Mouse (Mus musculus): ENCODE measurements around the gene Entpd2. TPM values are rescaled to one million over a fixed set of nuclear protein-coding genes. Genes with fewer than 3 reads are reported as not detected.

Entpd2 gene
- polyA plus RNA-seq, 1 experiment: 18.8 TPM

DNA sequence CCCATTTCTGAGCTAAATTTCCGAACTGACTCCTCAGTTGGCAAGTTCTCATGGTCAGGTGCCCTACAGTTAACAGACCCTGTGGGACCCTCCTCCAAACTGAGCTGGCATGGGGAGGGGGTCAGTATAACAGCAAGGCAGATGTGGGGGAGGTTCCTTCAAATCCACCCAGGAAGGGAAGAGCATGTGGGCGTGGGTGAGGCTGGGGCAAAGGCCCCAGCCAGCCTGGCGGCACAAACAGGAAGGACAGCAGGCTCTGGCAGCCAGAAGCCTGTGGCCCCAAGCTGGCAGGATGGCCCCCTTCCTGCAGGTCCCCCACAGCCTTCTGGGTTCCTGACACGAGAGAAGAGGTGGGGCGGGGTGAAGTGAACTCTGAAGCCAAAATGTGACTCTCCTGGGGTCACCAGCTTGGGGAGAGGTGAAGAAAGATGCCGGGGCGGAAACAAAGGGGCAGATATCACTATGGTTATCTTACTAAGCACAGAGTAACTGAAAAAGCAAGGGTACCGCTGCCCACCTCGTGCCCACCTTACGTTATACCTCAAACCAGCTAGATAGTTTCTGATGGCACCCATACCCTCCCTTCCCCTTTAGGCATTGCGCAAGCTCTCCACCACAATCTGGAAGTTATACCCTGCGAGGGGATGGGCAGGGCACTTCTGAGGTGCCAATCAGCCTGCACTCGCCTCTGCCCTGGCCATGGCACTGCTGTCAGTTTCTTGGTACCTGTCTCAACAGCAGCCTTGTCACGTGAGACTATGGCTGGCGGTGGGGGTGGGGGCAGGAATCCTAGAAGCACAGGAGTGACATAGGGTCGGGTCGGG is 27.1 kb downstream of the Entpd2 start, which contains the start of gene Fut7:
Gene Fut7 (plus strand): TSS at position 681 of the 824 bp plus-strand sequence.
- TF ChIP-seq CTCF (conservative IDR thresholded peaks at IDR 0.05; ENCODE audit: insufficient read depth, insufficient read length, low read depth, low read length) (no peak), POLR2A (IDR thresholded peaks at IDR 0.05; ENCODE audit: low read depth, low read length) (no peak)
- no peaks in the 10 kb centered on the region for H3K36me3 ChIP-seq (ENCODE audit: control insufficient read depth, insufficient read depth, low read length)
- no peak for DNase-seq
- no peaks in the 10 kb centered on the region for H3K27me3 ChIP-seq (replicated peaks; ENCODE audit: control insufficient read depth, insufficient read depth, low read length)
- H3K27ac ChIP-seq (ENCODE audit: insufficient read depth, low read depth, low read length): no peak within 1 kb of the TSS
- whole genome bisulfite sequencing: 57% methylated on average over 17 of the region's 17 CpGs
- H3K4me1 ChIP-seq (ENCODE audit: control insufficient read depth, insufficient read depth, low read length): no peaks in the 10 kb centered on the region
- H3K4me3 ChIP-seq (ENCODE audit: insufficient read depth, low read depth, low read length): no peak within 1 kb of the TSS

DNA sequence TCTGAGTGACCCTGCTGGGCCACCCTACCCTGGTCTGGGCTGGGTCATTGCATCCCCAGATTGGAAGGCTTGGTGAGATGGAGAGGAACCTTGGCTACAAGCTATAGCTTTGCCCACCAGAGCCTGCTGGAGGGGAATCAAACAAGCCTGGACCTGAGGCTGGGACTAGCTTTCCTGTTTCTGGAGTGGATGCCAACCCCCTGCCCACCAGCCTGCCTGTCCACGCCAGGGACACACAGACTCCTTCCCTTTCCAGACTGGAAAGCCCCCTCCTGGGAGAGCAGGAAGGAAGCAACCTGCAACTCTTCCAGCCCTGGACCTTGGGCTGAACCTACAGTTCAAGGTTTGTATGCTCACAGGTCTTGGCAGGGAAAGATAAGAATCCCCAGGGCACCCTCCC is 28.0 kb downstream of the Entpd2 start:
- Histone ChIP-seq H3K27ac (ENCODE audit: insufficient read depth, low read depth, low read length) (no peak overlapping the region), H3K4me1 (ENCODE audit: control insufficient read depth, insufficient read depth, low read length) (no peaks in the 10 kb centered on the region), H3K36me3 (ENCODE audit: control insufficient read depth, insufficient read depth, low read length) (no peaks in the 10 kb centered on the region), H3K27me3 (replicated peaks; ENCODE audit: control insufficient read depth, insufficient read depth, low read length) (no peaks in the 10 kb centered on the region), H3K4me3 (ENCODE audit: insufficient read depth, low read depth, low read length) (no peak overlapping the region)
- no peak for DNase-seq
- 60% methylated on average over 1 of the region's 1 CpGs for WGBS
- TF ChIP-seq CTCF (conservative IDR thresholded peaks at IDR 0.05; ENCODE audit: insufficient read depth, insufficient read length, low read depth, low read length) (no peak), POLR2A (IDR thresholded peaks at IDR 0.05; ENCODE audit: low read depth, low read length) (no peak)

GRCm38 (mm10) chr2:25425481-25425880 is 29.8 kb downstream of the Entpd2 start:
- DNase-seq: no peak
- Histone ChIP-seq H3K4me3 (ENCODE audit: insufficient read depth, low read depth, low read length) (no peak overlapping the region), H3K27me3 (replicated peaks; ENCODE audit: control insufficient read depth, insufficient read depth, low read length) (no peaks in the 10 kb centered on the region), H3K4me1 (ENCODE audit: control insufficient read depth, insufficient read depth, low read length) (peaks cover 8% of the 10 kb centered on the region; the same call in 1 of the 2 replicates), H3K36me3 (ENCODE audit: control insufficient read depth, insufficient read depth, low read length) (no peaks in the 10 kb centered on the region), H3K27ac (ENCODE audit: insufficient read depth, low read depth, low read length) (no peak overlapping the region)
- TF ChIP-seq CTCF (conservative IDR thresholded peaks at IDR 0.05; ENCODE audit: insufficient read depth, insufficient read length, low read depth, low read length) (no peak), POLR2A (IDR thresholded peaks at IDR 0.05; ENCODE audit: low read depth, low read length) (no peak)
- WGBS: 55% methylated on average over 27 of the region's 27 CpGs

- peaks cover 13% of the 10 kb centered on the region; the same call in 1 of the 2 replicates for H3K4me1 ChIP-seq (ENCODE audit: control insufficient read depth, insufficient read depth, low read length)
Measured at GRCm38 (mm10) chr2:25426721-25427191, 31.1 kb downstream of the Entpd2 start.

GRCm38 (mm10) chr2:25427256-25427655 is 31.6 kb downstream of the Entpd2 start:
- Histone ChIP-seq H3K4me1 (ENCODE audit: control insufficient read depth, insufficient read depth, low read length) (peaks cover 13% of the 10 kb centered on the region; the same call in 1 of the 2 replicates), H3K27ac (ENCODE audit: insufficient read depth, low read depth, low read length) (no peak overlapping the region), H3K36me3 (ENCODE audit: control insufficient read depth, insufficient read depth, low read length) (no peaks in the 10 kb centered on the region), H3K27me3 (replicated peaks; ENCODE audit: control insufficient read depth, insufficient read depth, low read length) (no peaks in the 10 kb centered on the region), H3K4me3 (ENCODE audit: insufficient read depth, low read depth, low read length) (no peak overlapping the region)
- TF ChIP-seq POLR2A (IDR thresholded peaks at IDR 0.05; ENCODE audit: low read depth, low read length) (no peak), CTCF (conservative IDR thresholded peaks at IDR 0.05; ENCODE audit: insufficient read depth, insufficient read length, low read depth, low read length) (no peak)
- no peak for DNase-seq
- 91% methylated on average over 5 of the region's 5 CpGs for WGBS

More at GRCm38 (mm10) chr2:25426721-25427191, 31.1 kb downstream of the Entpd2 start:
- 29% methylated on average over 5 of the region's 5 CpGs for WGBS
- no peaks in the 10 kb centered on the region for H3K27me3 ChIP-seq (replicated peaks; ENCODE audit: control insufficient read depth, insufficient read depth, low read length)
- DNase-seq: peak; percentile 72
- H3K27ac ChIP-seq (ENCODE audit: insufficient read depth, low read depth, low read length): no peak overlapping the region
- peak; percentile 86 for TF ChIP-seq CTCF (conservative IDR thresholded peaks at IDR 0.05; ENCODE audit: insufficient read depth, insufficient read length, low read depth, low read length)
- no peak for TF ChIP-seq POLR2A (IDR thresholded peaks at IDR 0.05; ENCODE audit: low read depth, low read length)
- H3K4me3 ChIP-seq (ENCODE audit: insufficient read depth, low read depth, low read length): no peak overlapping the region
- no peaks in the 10 kb centered on the region for H3K36me3 ChIP-seq (ENCODE audit: control insufficient read depth, insufficient read depth, low read length)

DNA sequence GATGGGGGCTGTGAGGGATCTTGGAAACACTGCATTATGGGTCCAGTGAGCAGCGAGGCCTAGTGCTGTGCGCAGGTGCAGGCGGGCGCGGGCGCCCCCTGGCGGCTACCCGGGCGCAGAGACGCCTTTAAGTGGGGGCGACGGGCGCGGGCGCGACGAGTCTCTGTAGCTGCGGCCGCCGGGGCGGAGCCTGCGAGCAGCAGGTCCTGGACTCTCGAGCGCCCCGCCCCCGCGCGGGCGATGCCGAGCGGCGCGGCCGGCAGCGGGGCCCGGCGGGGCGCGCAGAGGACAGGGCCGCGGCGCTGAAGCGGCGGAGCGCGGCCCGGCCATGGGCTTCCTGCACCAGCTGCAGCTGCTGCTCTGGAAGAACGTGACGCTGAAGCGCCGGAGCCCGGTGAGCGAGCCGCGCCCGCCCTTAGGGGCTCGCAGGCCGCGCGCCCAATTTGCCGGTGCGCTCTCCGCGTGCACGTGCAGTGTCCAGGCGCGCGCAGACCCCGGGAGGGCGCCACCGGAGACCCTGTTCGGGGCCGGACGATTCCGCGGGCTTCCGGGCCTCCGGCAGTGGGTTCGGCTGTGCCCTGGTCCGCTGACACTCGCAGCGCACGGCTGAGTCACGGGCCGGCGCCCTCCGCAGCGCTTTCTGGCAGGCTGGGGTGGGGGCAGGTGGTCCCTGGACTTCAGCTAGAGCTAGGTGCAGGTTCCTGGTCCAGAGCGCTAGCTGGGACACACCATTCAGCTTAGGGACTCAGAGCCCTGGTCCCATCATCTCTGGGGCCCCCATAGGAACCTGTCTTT is 33.0 kb downstream of the Entpd2 start, which contains the start of gene Abca2:
Gene Abca2 (plus strand): TSS at position 262 of the 795 bp plus-strand sequence.
- H3K4me3 ChIP-seq (ENCODE audit: insufficient read depth, low read depth, low read length): peak within 1 kb of the TSS; percentile 71
- H3K27ac ChIP-seq (ENCODE audit: insufficient read depth, low read depth, low read length): peak within 1 kb of the TSS; percentile 1; the same call in 1 of the 2 replicates
- DNase-seq: peak; percentile 97
- under 1% methylated on average over 89 of the region's 89 CpGs for WGBS
- H3K27me3 ChIP-seq (replicated peaks; ENCODE audit: control insufficient read depth, insufficient read depth, low read length): no peaks in the 10 kb centered on the region
- H3K4me1 ChIP-seq (ENCODE audit: control insufficient read depth, insufficient read depth, low read length): peaks cover 13% of the 10 kb centered on the region; the same call in 1 of the 2 replicates
- peak; percentile 75 for TF ChIP-seq CTCF (conservative IDR thresholded peaks at IDR 0.05; ENCODE audit: insufficient read depth, insufficient read length, low read depth, low read length)
- no peak for TF ChIP-seq POLR2A (IDR thresholded peaks at IDR 0.05; ENCODE audit: low read depth, low read length)
- no peaks in the 10 kb centered on the region for H3K36me3 ChIP-seq (ENCODE audit: control insufficient read depth, insufficient read depth, low read length)

All from kidney, adult 2 months (tissue).